Mouse (Mus musculus) kidney, postnatal 0 days (tissue): ENCODE data around the gene Anapc16. TPM values are rescaled to one million over a fixed set of nuclear protein-coding genes. Genes with fewer than 3 reads are reported as not detected.

Experiments
- ATAC-seq: fragments of 200-750 bp; cut with Nextera tagmentation; replicated peaks from 2 replicates; pipeline ENCODE4 v1.8.0; 2017; ENCODE audit warnings: low read depth, moderate number of reproducible peaks, moderate TSS enrichment, moderate library complexity; ENCODE audit not compliant: low FRiP score
- DNase-seq: peaks from one replicate; pipeline ENCODE4 v3.0.0-alpha.2; 2016; ENCODE audit warnings: low spot score
- H3K27ac ChIP-seq: fragments of 300-500 bp; sonication (generic); 2 replicates; pipeline ENCODE4 v1.5.1; 2014; ENCODE audit warnings: mild to moderate bottlenecking
- H3K27me3 ChIP-seq: fragments of 300-500 bp; sonication (generic); 2 replicates; pipeline ENCODE4 v1.6.1; 2014; ENCODE audit warnings: low read length, mixed read lengths; ENCODE audit not compliant: insufficient read depth
- H3K36me3 ChIP-seq: fragments of 300-500 bp; sonication (generic); 2 replicates; pipeline ENCODE4 v1.6.1; 2014; ENCODE audit warnings: low read length, mixed read lengths; ENCODE audit not compliant: insufficient read depth
- H3K4me1 ChIP-seq: fragments of 300-500 bp; sonication (generic); replicated peaks from 2 replicates; pipeline ENCODE4 v1.6.1; 2014; ENCODE audit warnings: antibody characterized with exemption, low read length, mixed read lengths; ENCODE audit not compliant: insufficient read depth
- H3K4me2 ChIP-seq: fragments of 300-500 bp; sonication (generic); 2 replicates; pipeline ENCODE4 v1.6.1; 2014; ENCODE audit warnings: mild to moderate bottlenecking, low read length, moderate library complexity, mixed read lengths
- H3K4me3 ChIP-seq: fragments of 300-500 bp; sonication (generic); replicated peaks from 2 replicates; pipeline ENCODE4 v1.5.1; 2014; ENCODE audit warnings: low read depth, low read length
- H3K9ac ChIP-seq: fragments of 300-500 bp; sonication (generic); 2 replicates; pipeline ENCODE4 v1.6.1; 2014; ENCODE audit warnings: low read depth, low read length
- H3K9me3 ChIP-seq: fragments of 300-500 bp; sonication (generic); replicated peaks from 2 replicates; pipeline ENCODE4 v1.6.1; 2016; ENCODE audit warnings: low read length, inconsistent platforms, mixed read lengths
- CTCF ChIP-seq: IDR thresholded peaks from 2 replicates; pipeline ENCODE4 v1.5.1; 2016; ENCODE audit warnings: antibody characterized with exemption, low read depth, mild to moderate bottlenecking, moderate library complexity
- WGBS: fragments of 180-500 bp; shearing (Covaris S2); extraction: QIAGEN DNeasy Blood & Tissue Kit; methylation state at CpG from one replicate; pipeline ENCODE4 v1.1.7; 2014; 5-methylcytosine and 5-hydroxymethylcytosine counted together
- polyA plus RNA-seq: library from polyadenylated mRNA; unstranded; fragments of >200 nt; fragmentation: Nextera tagmentation; extraction: Ambion mirVana; gene quantifications from 2 replicates; pipeline ENCODE4 v1.2.1, GENCODE M21; 2015

The Anapc16 gene
- polyA plus RNA-seq = 103 and 106 TPM in 2 replicates

DNA sequence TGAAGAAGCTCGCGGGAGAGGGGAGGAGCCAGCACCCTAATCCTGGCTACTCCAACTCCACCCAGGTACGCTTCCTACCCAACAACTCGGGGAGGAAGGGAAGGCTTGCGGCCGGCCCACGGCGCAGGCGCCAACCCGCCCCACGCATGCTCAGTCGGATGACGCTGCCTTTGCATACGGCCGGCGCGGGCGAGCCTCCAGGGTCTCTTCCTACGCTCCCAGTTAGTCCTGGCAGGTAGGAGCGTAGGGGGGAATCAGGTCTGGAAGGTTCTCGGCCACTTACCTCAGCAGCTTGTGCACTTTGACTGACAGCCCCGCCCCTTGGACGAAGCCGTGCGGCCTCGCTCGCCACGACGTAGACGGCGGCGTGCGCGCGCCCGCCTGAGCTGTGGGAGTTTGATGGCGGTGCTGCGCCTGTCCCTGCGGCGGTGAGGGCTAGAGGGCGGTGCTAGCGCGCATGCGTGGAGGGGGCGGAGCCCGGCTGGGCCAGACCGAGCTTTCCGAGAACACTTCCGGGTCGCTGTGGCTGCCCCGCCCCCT, at the start of gene Anapc16, which contains the start of gene Ascc1:
Gene Anapc16, minus strand, starts transcription at position 463 of the 540 bp plus-strand sequence.
Gene Ascc1, plus strand, starts transcription at position 133 of the 540 bp plus-strand sequence.
- Histone ChIP-seq H3K36me3 (peaks cover 4% of the 10 kb centered on the region), H3K9ac (peak within 1 kb of the TSS; percentile 74), H3K27me3 (no peaks in the 10 kb centered on the region), H3K4me1 (peaks cover 10% of the 10 kb centered on the region; the same call in 1 of the 2 replicates), H3K4me2 (peak within 1 kb of the TSS; percentile 74), H3K4me3 (peak within 1 kb of the TSS; percentile 55), H3K9me3 (no peaks in the 10 kb centered on the region), H3K27ac (peak within 1 kb of the TSS; percentile 98)
- TF ChIP-seq CTCF = no peak
- ATAC-seq (peak; percentile 96), DNase-seq (peak; percentile 98)
- WGBS = under 1% methylated on average over 50 of the region's 51 CpGs

DNA sequence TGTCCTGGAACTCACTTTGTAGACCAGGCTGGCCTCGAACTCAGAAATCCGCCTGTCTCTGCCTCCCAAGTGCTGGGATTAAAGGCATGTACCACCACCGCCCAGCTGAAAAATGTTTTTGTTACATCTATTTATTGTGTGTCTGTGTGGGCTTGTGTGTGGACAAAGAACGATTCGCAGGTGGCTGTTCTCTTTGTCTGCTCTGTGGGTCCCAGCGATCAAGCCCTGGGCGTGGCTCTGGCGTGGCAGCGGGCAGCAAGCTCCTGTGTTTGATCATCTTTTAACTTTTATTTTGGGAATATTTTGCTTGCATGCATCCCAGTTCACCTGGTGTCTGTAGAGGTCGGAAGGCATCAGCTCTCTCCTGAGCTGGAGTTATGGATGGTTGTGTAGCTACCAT, 47.6 kb upstream of the Anapc16 start:
- no peak for ATAC-seq

DNA sequence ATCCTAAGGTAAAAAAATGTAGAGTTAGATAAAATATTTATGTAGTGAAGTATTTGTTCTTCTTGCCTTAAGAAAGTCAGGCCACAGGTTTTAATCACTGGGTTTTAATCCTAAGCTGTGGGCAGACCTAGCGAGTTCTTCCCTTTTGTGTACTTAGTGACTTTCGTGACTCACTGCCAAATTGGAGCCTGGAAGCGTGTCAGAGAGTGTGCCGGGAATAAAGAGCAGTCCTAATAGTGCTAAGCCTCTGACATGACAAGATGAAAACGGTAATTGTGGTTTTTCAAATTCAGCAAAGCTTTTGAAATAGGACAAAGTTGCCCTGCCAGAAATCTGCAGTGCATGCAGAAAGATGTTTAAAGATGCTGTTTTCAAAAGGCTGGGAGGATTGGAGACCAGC, 43.8 kb upstream of the Anapc16 start:
- WGBS = 65% methylated on average over 5 of the region's 5 CpGs
- Histone ChIP-seq H3K36me3 (0 out of 2 replicates have a peak, but pooled peaks cover 6% of the 10 kb centered on the region), H3K9me3 (no peaks in the 10 kb centered on the region), H3K27me3 (no peaks in the 10 kb centered on the region), H3K27ac (no peak overlapping the region), H3K4me2 (no peak overlapping the region), H3K4me3 (no peak overlapping the region), H3K4me1 (no peaks in the 10 kb centered on the region), H3K9ac (no peak overlapping the region)
- DNase-seq (no peak), ATAC-seq (no peak)
- no peak for TF ChIP-seq CTCF

More for the DNA sequence above, 47.6 kb upstream of the Anapc16 start:
- H3K27me3 ChIP-seq = no peaks in the 10 kb centered on the region
- no peak overlapping the region for H3K27ac ChIP-seq
- H3K9me3 ChIP-seq = no peaks in the 10 kb centered on the region
- DNase-seq = no peak
- no peak overlapping the region for H3K9ac ChIP-seq
- WGBS = 94% methylated on average over 10 of the region's 10 CpGs
- H3K36me3 ChIP-seq = 0 out of 2 replicates have a peak, but pooled peaks cover 6% of the 10 kb centered on the region
- H3K4me1 ChIP-seq = no peaks in the 10 kb centered on the region
- no peak overlapping the region for H3K4me3 ChIP-seq
- no peak overlapping the region for H3K4me2 ChIP-seq
- no peak for TF ChIP-seq CTCF

DNA sequence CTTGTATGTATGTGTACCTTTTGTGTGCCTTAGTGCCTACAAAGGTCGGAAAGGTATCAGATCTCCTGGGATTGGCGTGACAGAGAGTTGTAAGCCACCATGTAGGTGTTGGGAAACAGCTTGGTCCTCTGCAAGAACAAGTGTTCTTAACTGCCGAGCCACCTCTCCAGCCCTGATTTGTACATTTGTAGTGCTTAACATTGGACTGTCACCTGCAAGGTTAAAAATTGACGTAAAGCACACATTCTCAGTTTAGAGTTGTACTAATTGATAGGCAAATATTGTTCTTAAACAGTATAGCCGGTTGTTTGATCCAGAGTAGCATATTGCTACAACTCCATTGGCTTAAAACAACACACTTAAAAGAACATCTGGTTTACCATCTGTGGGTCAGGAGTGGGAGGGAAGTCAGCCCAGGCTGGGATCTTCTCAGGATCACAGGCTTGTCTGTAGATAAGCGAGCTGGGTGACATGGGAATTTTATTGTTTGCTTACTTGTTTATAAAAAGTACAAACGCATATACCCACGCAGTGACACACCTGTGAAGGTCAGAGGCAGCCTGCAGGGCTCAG, 39.5 kb upstream of the Anapc16 start:
- Histone ChIP-seq H3K9me3 (no peaks in the 10 kb centered on the region), H3K4me3 (no peak overlapping the region), H3K4me2 (no peak overlapping the region), H3K27me3 (no peaks in the 10 kb centered on the region), H3K4me1 (no peaks in the 10 kb centered on the region), H3K36me3 (no peaks in the 10 kb centered on the region), H3K27ac (no peak overlapping the region), H3K9ac (no peak overlapping the region)
- no peak for TF ChIP-seq CTCF
- WGBS = 64% methylated on average over 8 of the region's 8 CpGs
- no peak for DNase-seq
- ATAC-seq = no peak

DNA sequence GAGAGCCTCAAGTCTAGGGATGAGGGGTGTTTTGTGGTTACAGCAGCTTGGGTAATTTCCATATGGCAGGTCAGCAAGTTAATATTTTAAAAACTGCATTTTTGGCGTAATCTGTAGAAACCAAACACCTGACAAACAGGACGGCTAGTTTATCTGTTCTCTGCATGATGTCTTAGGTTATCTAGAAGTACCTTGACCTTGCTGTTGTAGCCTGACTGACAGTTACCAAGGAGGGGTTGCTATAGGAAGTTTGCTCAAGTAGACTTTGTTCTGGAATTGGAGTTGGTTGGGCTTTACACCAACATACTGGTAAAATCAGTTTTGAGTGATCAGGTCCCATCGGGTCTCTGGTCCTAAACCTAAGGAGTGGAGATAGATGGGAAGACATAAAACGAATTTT, 32.8 kb upstream of the Anapc16 start:
- ATAC-seq = no peak

DNA sequence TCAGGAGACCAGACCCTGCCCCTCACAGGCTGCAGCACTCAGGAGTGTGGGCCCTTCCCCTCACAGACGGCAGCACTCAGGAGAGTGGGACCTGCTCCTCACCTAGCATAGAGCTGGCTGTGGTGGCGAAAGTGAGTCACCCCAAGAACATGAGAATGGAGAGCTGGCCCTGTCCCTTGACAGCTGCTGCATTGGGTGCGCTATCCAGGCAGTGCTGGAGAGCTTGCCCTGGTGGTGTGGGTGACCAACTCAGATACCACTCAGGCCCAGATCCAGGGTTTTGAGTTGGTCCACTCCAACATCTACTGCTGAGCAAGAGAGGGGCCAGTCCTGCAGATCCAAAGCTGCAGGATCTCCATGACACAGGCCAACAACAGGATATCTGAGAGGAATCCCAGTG, 31.7 kb upstream of the Anapc16 start:
- Histone ChIP-seq H3K9ac (no peak overlapping the region), H3K27ac (no peak overlapping the region), H3K36me3 (no peaks in the 10 kb centered on the region), H3K4me1 (peaks cover 13% of the 10 kb centered on the region), H3K4me2 (no peak overlapping the region), H3K4me3 (no peak overlapping the region), H3K9me3 (no peaks in the 10 kb centered on the region), H3K27me3 (no peaks in the 10 kb centered on the region)
- DNase-seq = no peak
- no peak for TF ChIP-seq CTCF
- no peak for ATAC-seq
- 79% methylated on average over 3 of the region's 3 CpGs for WGBS

More for the DNA sequence above, 32.8 kb upstream of the Anapc16 start:
- H3K36me3 ChIP-seq = no peaks in the 10 kb centered on the region
- no peak overlapping the region for H3K27ac ChIP-seq
- H3K9ac ChIP-seq = no peak overlapping the region
- TF ChIP-seq CTCF = no peak
- WGBS = 73% methylated on average over 4 of the region's 4 CpGs
- H3K4me1 ChIP-seq = peaks cover 13% of the 10 kb centered on the region
- H3K4me2 ChIP-seq = no peak overlapping the region
- no peaks in the 10 kb centered on the region for H3K9me3 ChIP-seq
- no peak overlapping the region for H3K4me3 ChIP-seq
- no peaks in the 10 kb centered on the region for H3K27me3 ChIP-seq
- DNase-seq = no peak
